Mouse (Mus musculus): ENCODE measurements around the gene Gpr39.

- TF ChIP-seq ZNF384 (IDR thresholded peaks at IDR 0.05; ENCODE audit: low read depth, low read length) (no peak), ZMIZ1 (IDR thresholded peaks at IDR 0.05; ENCODE audit: low read depth, low read length) (no peak), BHLHE40 (IDR thresholded peaks at IDR 0.05; ENCODE audit: borderline replicate concordance, low read depth, low read length) (no peak), EP300 (IDR thresholded peaks at IDR 0.05; ENCODE audit: low read depth in 1 of 2, low read length in 2 of 2) (no peak), RAD21 (IDR thresholded peaks at IDR 0.05; ENCODE audit: low read depth, low read length) (no peak), CTCF (IDR thresholded peaks at IDR 0.05 in 2 of 3, conservative IDR thresholded peaks at IDR 0.05 in 1 of 3; ENCODE audit: control insufficient read depth in 1 of 3, insufficient read depth in 1 of 3, low read depth in 2 of 3, low read length in 3 of 3, poor library complexity in 1 of 3, severe bottlenecking in 1 of 3) (no peak), ETS1 (IDR thresholded peaks at IDR 0.05; ENCODE audit: low read depth, low read length) (no peak), POLR2A (IDR thresholded peaks at IDR 0.05; ENCODE audit: control insufficient read depth in 1 of 2, insufficient read depth in 1 of 2, low read depth in 1 of 2, low read length in 2 of 2, poor library complexity in 1 of 2) (no peak), MAZ (IDR thresholded peaks at IDR 0.05; ENCODE audit: low read depth, low read length) (no peak)
Measured at GRCm38 (mm10) chr1:125800506-125800905, 123.7 kb downstream of the Gpr39 start.

All from MEL (cell line).